30 mouse cellular contexts compared by ENCODE assay signal in the genomic region with DNA sequence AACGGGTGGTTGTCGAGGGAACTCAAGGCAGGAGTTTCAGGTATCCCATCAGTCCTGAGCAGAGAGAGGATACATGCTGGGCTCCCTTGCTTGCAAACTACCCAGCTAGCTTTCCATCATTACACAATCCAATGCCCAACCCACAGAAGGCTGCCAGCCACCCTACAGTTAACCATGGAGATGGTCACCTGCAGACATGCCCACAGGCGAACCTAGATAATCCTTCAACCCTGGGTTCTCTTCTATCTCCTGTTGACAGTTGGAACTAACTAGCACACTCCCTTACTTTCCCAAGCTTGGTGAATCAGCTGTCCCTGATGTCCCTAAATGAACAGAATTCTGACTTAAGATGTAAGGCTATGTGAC. TPM values are rescaled to one million over a fixed set of nuclear protein-coding genes. Genes with fewer than 3 reads are reported as not detected.
"Had no signal": no experiment of that assay in that cellular context is flagged by ENCODE, and none has a peak within 500 bp of the region (broad histone marks: within the 10 kb centered on the region; RNA-seq: fewer than 3 reads in every experiment).

No protein-coding gene starts in this region.

- H3K9me3 ChIP-seq: limb, embryonic 10.5 days; limb, embryonic 13.5 days; liver, embryonic 15.5 days; megakaryocyte, embryonic 14.5 days had no signal

- H3K9ac ChIP-seq: limb, embryonic 13.5 days; liver, embryonic 15.5 days had no signal

- H3K27ac ChIP-seq: limb, embryonic 10.5 days; limb, embryonic 13.5 days had no signal

- H3K27me3 ChIP-seq: limb, embryonic 13.5 days; liver, embryonic 15.5 days; megakaryocyte, embryonic 14.5 days had no signal

- H3K4me1 ChIP-seq: limb, embryonic 10.5 days; limb, embryonic 13.5 days had no signal

- H3K4me3 ChIP-seq: limb, embryonic 10.5 days; limb, embryonic 13.5 days; liver, embryonic 15.5 days; megakaryocyte, embryonic 14.5 days had no signal

- DNase-seq: kidney, adult 18-20 months; kidney, adult 9 months; kidney, postnatal 14 days; kidney, postnatal 4 days; lung, adult 2 months; lung, postnatal 14 days; lung, postnatal 4 days; midbrain, embryonic 14.5 days; thymus, adult 2 months; thymus, postnatal 14 days had no signal

- ATAC-seq: inflammation-experienced regulatory T-cells, adult 6 months; intestine, embryonic 16.5 days had no signal

- H3K4me2 ChIP-seq: limb, embryonic 13.5 days; liver, embryonic 15.5 days; midbrain, embryonic 11.5 days had no signal

RNA-seq across cellular contexts. Expression of a gene that starts 4.4 kb away (rescaled TPM):
- total RNA-seq: layer of hippocampus, adult 18-20 months; layer of hippocampus, postnatal 14 days; left cerebral cortex, adult 18-20 months; left cerebral cortex, postnatal 25 days; midbrain, postnatal 0 days had no signal
- polyA plus RNA-seq: intestine, embryonic 16.5 days; kidney, embryonic 16.5 days; limb, embryonic 10.5 days; limb, embryonic 13.5 days; lung, adult 2 months; lung, embryonic 16.5 days; midbrain, embryonic 11.5 days; midbrain, embryonic 14.5 days; midbrain, postnatal 0 days; neural tube, embryonic 11.5 days; neural tube, embryonic 14.5 days; small intestine, adult 2 months; spleen, adult 2 months; stomach, embryonic 16.5 days; testis, adult 2 months; thymus, adult 2 months had no signal
